Mouse (Mus musculus) limb, embryonic 11.5 days (tissue): ENCODE measurements around the gene Nhlrc1. TPM values are rescaled to one million over a fixed set of nuclear protein-coding genes. Genes with fewer than 3 reads are reported as not detected.

Source experiments
- ATAC-seq: fragments of 200-750 bp; cut with Nextera tagmentation; 2 replicates; pipeline ENCODE4 v1.8.0; 2017; ENCODE audit warnings: low read depth; ENCODE audit not compliant: insufficient number of reproducible peaks, low FRiP score, low TSS enrichment
- DNase-seq: peaks from one replicate; pipeline ENCODE4 v3.0.0-alpha.2; 2015; ENCODE audit warnings: low spot score
- H3K27ac ChIP-seq: fragments of 300-500 bp; sonication (generic); replicated peaks from 2 replicates; pipeline ENCODE4 v1.5.1; 2014; ENCODE audit warnings: low read depth, mild to moderate bottlenecking, low read length
- H3K27me3 ChIP-seq: fragments of 300-500 bp; sonication (generic); 2 replicates; pipeline ENCODE4 v1.6.1; 2014; ENCODE audit warnings: mild to moderate bottlenecking, low read length, mixed read lengths; ENCODE audit not compliant: control insufficient read depth, insufficient read depth
- H3K36me3 ChIP-seq: fragments of 300-500 bp; sonication (generic); 2 replicates; pipeline ENCODE4 v1.6.1; 2014; ENCODE audit warnings: mild to moderate bottlenecking, low read length, moderate library complexity, mixed read lengths; ENCODE audit not compliant: control insufficient read depth, insufficient read depth
- H3K4me1 ChIP-seq: fragments of 300-500 bp; sonication (generic); 2 replicates; pipeline ENCODE4 v1.6.1; 2014; ENCODE audit warnings: low read length, mixed read lengths; ENCODE audit not compliant: control insufficient read depth, insufficient read depth
- H3K4me2 ChIP-seq: fragments of 300-500 bp; sonication (generic); 2 replicates; pipeline ENCODE4 v1.6.1; 2014; ENCODE audit warnings: low read depth, mild to moderate bottlenecking, moderate library complexity; ENCODE audit not compliant: severe bottlenecking
- H3K4me3 ChIP-seq: fragments of 300-500 bp; sonication (generic); 2 replicates; pipeline ENCODE4 v1.5.1; 2014; ENCODE audit warnings: low read depth, low read length
- H3K9ac ChIP-seq: fragments of 300-500 bp; sonication (generic); 2 replicates; pipeline ENCODE4 v1.6.1; 2014; ENCODE audit warnings: mild to moderate bottlenecking, low read length
- H3K9me3 ChIP-seq: fragments of 300-500 bp; sonication (generic); 2 replicates; pipeline ENCODE4 v1.6.1; 2016; ENCODE audit warnings: low read length; ENCODE audit not compliant: control insufficient read depth
- WGBS: fragments of 180-500 bp; shearing (Covaris S2); extraction: QIAGEN DNeasy Blood & Tissue Kit; methylation state at CpG from one replicate; pipeline ENCODE4 v1.1.7; 2014; 5-methylcytosine and 5-hydroxymethylcytosine counted together
- polyA plus RNA-seq: library from polyadenylated mRNA; unstranded; fragments of >200 nt; fragmentation: Nextera tagmentation; extraction: Ambion mirVana; gene quantifications from 2 replicates; pipeline ENCODE4 v1.2.1, GENCODE M21; 2014

Gene Nhlrc1
- polyA plus RNA-seq, result 2.7 and 3.1 TPM in 2 replicates

DNA sequence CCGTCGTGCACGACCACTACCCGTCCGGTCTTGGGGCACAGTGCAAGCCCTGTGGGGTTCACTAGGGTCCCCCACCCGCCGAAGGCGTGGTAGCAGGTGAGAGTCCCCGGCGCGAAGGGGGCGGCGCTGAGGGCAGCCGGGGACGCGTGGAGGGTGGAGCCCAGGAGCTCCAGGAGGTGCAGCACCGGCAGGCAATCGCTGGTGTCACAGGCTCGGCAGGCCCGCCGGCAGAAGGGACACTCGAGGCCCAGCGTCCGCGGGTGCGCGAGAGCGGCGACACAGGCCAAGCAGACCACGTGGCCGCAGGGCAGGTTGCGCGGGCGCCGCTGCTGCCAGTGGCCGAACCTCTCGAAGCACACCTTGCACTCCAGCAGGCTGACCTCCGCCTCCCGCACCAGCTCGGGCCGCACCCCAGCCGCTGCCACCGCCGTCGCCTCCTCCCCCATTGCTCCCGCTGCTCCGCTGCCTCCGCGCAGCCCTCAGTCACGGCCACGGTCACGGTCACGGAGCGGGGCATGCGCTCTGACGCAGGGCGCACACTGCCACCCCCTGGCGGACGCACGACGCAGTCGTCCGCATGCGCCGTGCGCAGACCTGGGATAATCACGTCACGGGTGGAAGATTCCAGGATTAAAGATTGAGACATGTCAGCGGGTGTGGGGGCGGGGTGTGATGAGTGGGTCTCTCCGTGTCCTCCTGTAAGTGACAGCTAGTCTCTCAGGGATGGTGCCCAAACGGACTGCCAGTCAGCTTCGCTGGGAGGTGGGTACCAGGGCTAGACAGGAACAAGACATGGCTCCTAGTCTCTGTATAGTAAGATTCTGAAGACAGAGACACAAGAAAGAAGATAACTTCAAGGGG lies at the start of gene Nhlrc1:
Gene Nhlrc1 (minus strand): TSS at position 517 of the 861 bp plus-strand sequence.
- H3K4me1 ChIP-seq, result 0 out of 2 replicates have a peak, but pooled peaks cover 2% of the 10 kb centered on the region
- peak within 1 kb of the TSS; percentile 91 for H3K4me2 ChIP-seq
- peaks cover 2% of the 10 kb centered on the region; the same call in 1 of the 2 replicates for H3K9me3 ChIP-seq
- no peaks in the 10 kb centered on the region for H3K36me3 ChIP-seq
- no peak within 1 kb of the TSS for H3K27ac ChIP-seq
- ATAC-seq (peak; percentile 67; the same call in 1 of the 2 replicates), DNase-seq (peak; percentile 80)
- no peaks in the 10 kb centered on the region for H3K27me3 ChIP-seq
- WGBS, result 4% methylated on average over 67 of the region's 73 CpGs
- peak within 1 kb of the TSS; percentile 46 for H3K4me3 ChIP-seq
- H3K9ac ChIP-seq, result peak within 1 kb of the TSS; percentile 58

DNA sequence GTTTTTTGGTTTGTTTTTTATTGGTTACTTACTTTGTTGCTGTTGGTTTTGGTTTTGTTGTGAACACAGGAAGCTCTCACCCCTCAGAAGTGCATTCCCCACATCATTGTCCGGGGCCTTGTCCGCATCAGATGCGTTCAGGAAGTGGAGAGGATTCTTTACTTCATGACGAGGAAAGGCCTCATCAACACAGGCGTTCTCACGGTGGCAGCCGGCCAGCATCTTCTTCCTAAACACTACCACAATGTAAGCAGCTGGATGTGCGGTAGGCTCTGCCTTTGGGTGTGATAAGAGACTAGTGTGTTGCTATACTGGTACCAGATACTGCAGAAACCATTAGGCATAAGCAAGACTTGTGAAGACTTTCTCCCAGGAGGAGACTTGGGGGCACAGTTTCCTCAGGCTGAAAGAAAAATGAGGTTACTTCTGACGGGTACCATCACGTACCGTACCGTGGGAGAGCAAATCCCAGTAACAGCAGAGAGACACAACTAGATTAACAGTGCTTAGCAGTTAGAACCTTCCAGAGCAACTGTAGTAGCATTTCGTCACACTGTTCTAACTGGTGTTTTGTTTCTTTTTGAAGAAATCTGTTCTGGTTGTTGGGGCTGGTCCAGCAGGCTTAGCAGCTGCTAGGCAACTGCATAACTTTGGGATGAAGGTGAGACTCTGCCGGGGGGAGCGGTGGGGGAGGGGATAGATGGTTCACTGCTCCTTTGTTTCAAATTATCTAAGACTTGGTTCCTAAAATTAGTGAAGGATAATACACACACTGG lies 49.5 kb upstream of the Nhlrc1 start:
- DNase-seq, result no peak
- H3K27me3 ChIP-seq, result no peaks in the 10 kb centered on the region
- no peak overlapping the region for H3K9ac ChIP-seq
- ATAC-seq, result no peak
- no peak overlapping the region for H3K4me2 ChIP-seq
- H3K9me3 ChIP-seq, result no peaks in the 10 kb centered on the region
- no peaks in the 10 kb centered on the region for H3K4me1 ChIP-seq
- no peak overlapping the region for H3K27ac ChIP-seq
- no peaks in the 10 kb centered on the region; the same call in 1 of the 2 replicates for H3K36me3 ChIP-seq
- WGBS, result 83% methylated on average over 15 of the region's 15 CpGs
- H3K4me3 ChIP-seq, result no peak overlapping the region

DNA sequence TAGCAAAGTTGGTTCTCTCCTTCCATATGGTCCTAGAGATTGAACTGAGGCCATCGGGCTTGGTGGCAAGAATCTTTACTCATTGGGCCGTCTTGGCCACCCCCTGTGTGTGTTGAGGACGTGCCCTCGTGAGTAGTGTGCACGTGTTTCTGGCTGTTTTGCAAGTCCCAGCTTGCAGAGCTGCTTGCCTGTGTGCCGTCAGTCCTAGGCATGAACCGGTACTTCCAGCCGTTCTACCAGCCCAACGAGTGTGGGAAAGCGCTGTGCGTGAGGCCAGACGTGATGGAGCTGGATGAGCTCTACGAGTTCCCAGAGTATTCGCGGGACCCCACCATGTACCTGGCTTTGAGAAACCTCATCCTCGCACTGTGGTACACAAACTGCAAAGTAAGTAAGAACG lies 48.1 kb upstream of the Nhlrc1 start:
- H3K4me3 ChIP-seq, result no peak overlapping the region
- H3K9me3 ChIP-seq, result no peaks in the 10 kb centered on the region
- no peaks in the 10 kb centered on the region; the same call in 1 of the 2 replicates for H3K36me3 ChIP-seq
- H3K4me2 ChIP-seq, result no peak overlapping the region
- no peaks in the 10 kb centered on the region for H3K4me1 ChIP-seq
- H3K27me3 ChIP-seq, result no peaks in the 10 kb centered on the region
- ATAC-seq, result no peak
- WGBS, result 93% methylated on average over 17 of the region's 17 CpGs
- DNase-seq, result no peak
- H3K27ac ChIP-seq, result no peak overlapping the region
- H3K9ac ChIP-seq, result no peak overlapping the region

DNA sequence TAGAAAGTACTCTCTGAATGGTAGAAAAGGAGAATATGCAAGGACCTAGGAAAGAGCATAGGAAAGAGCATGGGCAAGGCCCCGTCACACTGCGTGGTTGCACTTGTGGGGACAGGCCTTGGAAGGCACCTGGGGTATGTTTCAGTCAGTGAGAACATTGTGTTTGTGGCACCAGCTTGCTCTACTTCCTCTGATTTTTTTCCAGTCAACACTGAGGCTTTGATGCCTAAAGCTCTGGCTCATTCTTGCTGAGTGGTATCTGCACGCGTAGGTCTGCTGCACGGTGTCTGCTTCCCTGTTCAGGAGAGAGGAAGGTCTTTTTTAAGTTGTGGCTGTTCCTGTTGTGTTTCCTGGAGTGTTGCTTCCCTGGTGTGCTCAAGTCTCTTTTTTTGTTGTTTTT lies 42.1 kb upstream of the Nhlrc1 start:
- H3K4me3 ChIP-seq, result no peak overlapping the region
- DNase-seq, result no peak
- H3K4me1 ChIP-seq, result no peaks in the 10 kb centered on the region
- no peak for ATAC-seq
- H3K9me3 ChIP-seq, result no peaks in the 10 kb centered on the region
- no peak overlapping the region for H3K9ac ChIP-seq
- H3K27me3 ChIP-seq, result no peaks in the 10 kb centered on the region
- H3K27ac ChIP-seq, result no peak overlapping the region
- H3K36me3 ChIP-seq, result peaks cover 3% of the 10 kb centered on the region; the same call in 1 of the 2 replicates
- WGBS, result 93% methylated on average over 5 of the region's 5 CpGs
- no peak overlapping the region for H3K4me2 ChIP-seq

DNA sequence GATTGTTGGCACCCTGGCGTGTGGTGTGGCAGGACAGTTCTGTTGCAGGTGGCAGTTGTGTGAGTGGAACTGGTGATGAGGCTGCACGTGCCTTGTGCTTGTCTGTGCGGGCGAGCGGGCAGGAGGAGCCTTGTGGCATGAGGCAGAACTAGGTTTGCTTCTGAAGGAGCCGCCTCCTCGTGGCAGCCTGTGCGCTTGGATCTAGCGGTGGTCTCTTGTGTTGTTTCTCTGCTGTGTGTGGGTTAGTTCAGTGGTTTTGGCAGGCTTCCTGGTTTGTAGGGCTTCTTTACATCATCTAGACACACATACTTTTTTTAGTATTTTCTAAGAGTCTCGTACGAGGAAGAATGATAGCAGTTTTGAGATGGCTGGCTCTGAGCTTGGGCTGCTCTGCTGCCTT lies 41.5 kb upstream of the Nhlrc1 start:
- H3K27ac ChIP-seq, result no peak overlapping the region
- H3K36me3 ChIP-seq, result peaks cover 3% of the 10 kb centered on the region; the same call in 1 of the 2 replicates
- no peaks in the 10 kb centered on the region for H3K4me1 ChIP-seq
- WGBS, result 86% methylated on average over 11 of the region's 11 CpGs
- H3K4me2 ChIP-seq, result no peak overlapping the region
- H3K9ac ChIP-seq, result no peak overlapping the region
- ATAC-seq (no peak), DNase-seq (no peak)
- no peaks in the 10 kb centered on the region for H3K9me3 ChIP-seq
- no peaks in the 10 kb centered on the region for H3K27me3 ChIP-seq
- H3K4me3 ChIP-seq, result no peak overlapping the region

DNA sequence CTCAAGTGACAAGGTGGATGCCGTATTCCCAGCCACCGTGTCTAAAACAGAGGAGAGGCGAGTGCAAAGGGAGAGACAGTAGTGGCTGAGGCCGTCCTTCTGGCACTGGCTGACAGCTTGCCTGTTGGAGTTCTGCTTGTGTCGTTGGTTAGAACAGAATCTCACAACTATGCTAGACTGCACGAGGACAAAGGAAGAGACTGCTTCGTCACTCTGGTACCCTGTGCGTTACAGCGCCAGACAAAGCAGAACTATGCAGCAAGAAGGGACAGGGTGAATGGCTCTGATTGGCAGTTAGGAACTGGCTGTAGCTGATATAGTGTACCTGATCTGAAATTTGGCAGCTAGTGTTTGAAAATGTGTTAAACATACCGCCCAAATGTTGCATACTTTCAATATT lies 39.3 kb upstream of the Nhlrc1 start:
- no peak overlapping the region for H3K4me3 ChIP-seq
- no peaks in the 10 kb centered on the region for H3K9me3 ChIP-seq
- no peak overlapping the region for H3K27ac ChIP-seq
- 89% methylated on average over 10 of the region's 10 CpGs for WGBS
- H3K4me1 ChIP-seq, result no peaks in the 10 kb centered on the region
- no peaks in the 10 kb centered on the region for H3K27me3 ChIP-seq
- DNase-seq (no peak), ATAC-seq (no peak)
- H3K4me2 ChIP-seq, result no peak overlapping the region
- peaks cover 3% of the 10 kb centered on the region; the same call in 1 of the 2 replicates for H3K36me3 ChIP-seq
- H3K9ac ChIP-seq, result no peak overlapping the region

DNA sequence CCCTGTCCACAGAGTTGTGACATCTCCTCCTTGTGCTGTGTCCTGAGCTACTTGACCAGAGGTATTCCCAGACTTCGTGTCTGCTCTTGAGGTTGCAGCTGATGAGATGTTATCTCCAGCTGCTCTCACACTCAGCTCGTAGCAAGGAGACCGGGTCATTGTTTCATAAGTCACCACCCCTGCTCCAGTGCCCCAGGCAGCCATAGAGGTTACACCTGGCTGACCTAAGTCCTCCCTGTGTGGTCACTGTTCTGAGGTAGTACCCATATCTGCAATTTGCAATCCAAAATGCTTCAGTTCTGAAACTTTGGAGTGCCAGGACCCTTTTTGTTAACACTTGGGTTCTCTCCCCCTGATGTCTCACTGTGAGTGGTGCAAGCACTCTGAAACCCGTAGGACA lies 35.4 kb upstream of the Nhlrc1 start:
- Histone ChIP-seq H3K36me3 (no peaks in the 10 kb centered on the region; the same call in 1 of the 2 replicates), H3K27ac (no peak overlapping the region), H3K9ac (no peak overlapping the region), H3K27me3 (no peaks in the 10 kb centered on the region), H3K4me1 (no peaks in the 10 kb centered on the region), H3K4me2 (no peak overlapping the region), H3K4me3 (no peak overlapping the region), H3K9me3 (no peaks in the 10 kb centered on the region)
- 85% methylated on average over 4 of the region's 4 CpGs for WGBS
- no peak for ATAC-seq
- no peak for DNase-seq

DNA sequence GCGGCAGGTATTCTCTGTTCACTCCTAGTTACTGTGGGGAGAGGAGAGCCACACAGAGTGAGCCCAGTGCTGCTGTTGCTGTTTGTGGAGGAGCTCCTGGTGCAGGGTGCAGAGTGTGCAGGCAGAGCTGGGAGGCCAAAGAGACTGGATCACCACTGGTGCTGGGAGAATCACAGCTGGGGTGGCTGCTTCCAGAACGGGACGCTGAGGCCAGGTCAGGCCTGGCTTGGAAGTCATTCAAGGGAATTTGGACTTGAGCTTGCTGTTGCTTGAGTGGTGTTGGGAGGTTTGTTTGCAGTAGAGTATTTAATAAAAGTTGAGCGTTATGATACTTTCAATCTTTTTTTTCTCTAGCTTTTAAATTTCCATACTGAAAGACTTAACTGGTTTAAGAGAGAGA lies 33.3 kb upstream of the Nhlrc1 start:
- H3K4me1 ChIP-seq, result no peaks in the 10 kb centered on the region; the same call in 1 of the 2 replicates
- ATAC-seq (no peak), DNase-seq (no peak)
- WGBS, result 93% methylated on average over 4 of the region's 4 CpGs
- H3K36me3 ChIP-seq, result no peaks in the 10 kb centered on the region; the same call in 1 of the 2 replicates
- H3K9ac ChIP-seq, result no peak overlapping the region
- no peaks in the 10 kb centered on the region for H3K27me3 ChIP-seq
- H3K4me2 ChIP-seq, result no peak overlapping the region
- H3K9me3 ChIP-seq, result no peaks in the 10 kb centered on the region
- H3K27ac ChIP-seq, result no peak overlapping the region
- H3K4me3 ChIP-seq, result no peak overlapping the region
